Mouse (Mus musculus): ENCODE data around the gene Rab4a. TPM values are rescaled to one million over a fixed set of nuclear protein-coding genes. Genes with fewer than 3 reads are reported as not detected.

Rab4a gene
- polyA plus RNA-seq, 1 experiment from 2014 or later, result 68.9 TPM

DNA sequence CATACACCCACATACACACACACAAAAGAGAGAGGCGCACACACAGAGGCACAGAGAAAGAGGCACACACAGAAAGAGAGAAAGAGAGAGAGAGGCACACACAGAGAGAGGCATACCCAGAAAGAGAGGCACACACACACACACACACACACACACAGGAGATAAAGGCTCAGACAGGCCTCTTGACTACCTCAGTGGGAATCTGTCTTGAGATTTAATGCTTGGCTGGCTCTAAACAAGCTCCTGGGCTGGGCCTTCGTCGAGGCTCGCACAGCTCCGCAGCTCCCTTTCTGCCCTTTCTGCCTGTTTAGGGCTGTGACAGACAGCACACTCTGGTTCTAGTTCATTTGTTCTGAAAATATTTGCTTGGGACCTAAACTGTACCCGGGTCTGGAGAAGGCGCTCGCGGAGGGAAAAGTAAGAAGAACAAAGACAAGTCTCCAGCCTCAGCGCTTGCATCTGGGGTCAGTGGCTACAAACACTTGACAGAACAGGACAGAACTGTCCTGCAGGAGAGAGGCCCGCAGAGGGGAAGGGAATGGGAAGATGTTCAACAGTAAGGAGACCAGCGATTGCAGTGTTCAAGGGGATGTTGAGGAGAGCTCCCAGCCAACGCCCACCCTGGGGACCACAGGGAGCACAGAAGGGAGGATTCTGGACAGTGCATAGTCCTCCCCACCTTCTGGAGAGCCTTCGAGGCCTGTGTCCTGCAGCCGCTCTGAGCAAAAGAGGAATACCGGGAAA is 14.5 kb upstream of the Rab4a start:
- WGBS, result 77% methylated on average over 16 of the region's 16 CpGs

DNA sequence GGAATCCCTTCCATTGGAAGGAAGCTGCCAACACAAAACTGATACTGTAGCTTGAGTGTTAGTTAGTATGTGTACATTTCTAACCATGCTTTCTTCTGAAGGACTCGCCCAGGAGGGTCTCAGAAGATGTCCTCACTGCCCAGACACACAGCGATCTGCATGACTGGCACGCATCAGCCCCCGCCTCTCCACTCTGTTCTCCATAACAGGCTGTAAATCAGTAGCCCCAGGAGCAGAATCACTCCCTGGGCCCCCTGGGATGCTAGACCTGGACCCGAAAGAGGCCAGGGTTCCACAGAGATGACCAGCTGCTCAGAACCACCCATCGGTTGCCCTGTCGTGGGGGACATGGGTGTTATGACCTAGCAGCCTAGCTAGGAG is 13.9 kb upstream of the Rab4a start:
- 82% methylated on average over 7 of the region's 7 CpGs for WGBS
- H3K27ac ChIP-seq, result no peak overlapping the region
- H3K27me3 ChIP-seq (ENCODE audit: insufficient read depth, poor library complexity, severe bottlenecking), result peaks cover 15% of the 10 kb centered on the region

More for the DNA sequence above, 14.5 kb upstream of the Rab4a start:
- no peak overlapping the region for H3K4me3 ChIP-seq
- H3K9me3 ChIP-seq, result no peaks in the 10 kb centered on the region
- peaks cover 21% of the 10 kb centered on the region for H3K27me3 ChIP-seq (ENCODE audit: insufficient read depth, poor library complexity, severe bottlenecking)
- H3K36me3 ChIP-seq, result no peaks in the 10 kb centered on the region
- no peak overlapping the region for H3K27ac ChIP-seq
- peaks cover 18% of the 10 kb centered on the region; the same call in 1 of the 2 replicates for H3K4me1 ChIP-seq
- no peak for DNase-seq (ENCODE audit: low spot score)

DNA sequence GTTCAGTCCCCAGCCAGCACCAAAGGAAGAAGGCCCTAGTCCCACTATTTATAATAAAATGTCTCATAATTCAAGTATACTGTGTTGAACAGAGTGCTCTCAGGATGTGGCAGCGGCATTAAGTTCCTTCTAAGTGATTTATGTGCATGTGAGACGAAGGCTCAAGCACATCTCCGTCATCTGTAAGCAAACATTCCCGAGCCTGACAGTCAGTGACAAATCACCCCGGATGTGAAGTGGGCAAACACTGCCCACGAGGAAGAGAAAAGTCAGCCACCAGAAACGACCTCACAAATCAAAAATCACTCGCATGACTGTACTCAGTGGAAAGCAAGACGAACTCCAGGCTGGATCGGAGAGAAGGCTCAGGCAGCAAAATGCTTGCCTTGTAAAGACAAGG is 11.9 kb upstream of the Rab4a start:
- Histone ChIP-seq H3K4me3 (no peak overlapping the region), H3K4me1 (0 out of 2 replicates have a peak, but pooled peaks cover 11% of the 10 kb centered on the region), H3K27ac (no peak overlapping the region), H3K36me3 (no peaks in the 10 kb centered on the region), H3K9me3 (no peaks in the 10 kb centered on the region), H3K27me3 (ENCODE audit: insufficient read depth, poor library complexity, severe bottlenecking) (peaks cover 14% of the 10 kb centered on the region; the same call in 1 of the 2 replicates)
- DNase-seq (ENCODE audit: low spot score), result no peak
- 52% methylated on average over 10 of the region's 10 CpGs for WGBS

More for the DNA sequence above, 13.9 kb upstream of the Rab4a start:
- Histone ChIP-seq H3K4me3 (no peak overlapping the region), H3K4me1 (peaks cover 18% of the 10 kb centered on the region; the same call in 1 of the 2 replicates), H3K9me3 (no peaks in the 10 kb centered on the region), H3K36me3 (no peaks in the 10 kb centered on the region)
- DNase-seq (ENCODE audit: low spot score), result no peak

DNA sequence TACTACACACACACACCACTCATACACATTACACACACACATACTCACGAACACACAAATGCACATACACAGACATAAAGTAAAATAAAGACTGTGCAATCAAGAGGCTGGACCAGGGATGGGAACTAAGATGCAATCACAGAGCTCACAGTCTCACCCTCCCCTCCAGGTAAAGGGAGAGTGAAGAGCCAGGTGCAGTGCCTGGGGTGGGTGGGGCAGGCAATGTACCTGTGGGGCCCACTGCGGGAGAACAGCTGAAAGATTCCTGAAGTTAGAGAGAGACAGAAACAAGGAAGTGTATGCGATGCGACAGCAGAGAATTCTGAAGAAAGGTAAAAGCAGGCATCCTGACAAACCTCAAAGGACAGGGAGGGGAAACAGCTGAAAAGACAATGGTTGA is 11.0 kb upstream of the Rab4a start:
- H3K27me3 ChIP-seq (ENCODE audit: insufficient read depth, poor library complexity, severe bottlenecking), result peaks cover 9% of the 10 kb centered on the region; the same call in 1 of the 2 replicates
- DNase-seq (ENCODE audit: low spot score), result no peak
- 0 out of 2 replicates have a peak, but pooled peaks cover 11% of the 10 kb centered on the region for H3K4me1 ChIP-seq
- no peak overlapping the region for H3K27ac ChIP-seq
- H3K36me3 ChIP-seq, result no peaks in the 10 kb centered on the region
- no peak overlapping the region for H3K4me3 ChIP-seq
- WGBS, result 75% methylated on average over 4 of the region's 4 CpGs
- H3K9me3 ChIP-seq, result no peaks in the 10 kb centered on the region

DNA sequence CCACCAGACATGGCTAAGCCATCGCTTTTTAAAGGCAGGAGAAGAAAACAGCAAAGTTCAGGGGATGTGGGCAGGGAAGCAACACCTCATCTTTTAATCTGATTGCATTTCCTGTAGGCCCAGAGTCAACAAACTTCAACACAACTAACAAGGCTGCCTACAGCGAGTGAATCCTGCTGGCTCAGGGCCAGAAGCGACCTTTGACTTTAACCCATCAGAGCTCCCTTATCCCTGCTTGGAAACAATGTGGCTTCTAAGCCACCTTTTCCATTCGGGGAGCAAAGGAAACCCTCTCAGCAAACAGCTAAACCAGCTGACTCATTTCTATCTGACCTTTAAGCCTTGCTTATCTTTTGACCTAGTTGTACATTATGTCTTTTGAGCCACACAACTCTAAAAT is 9.0 kb upstream of the Rab4a start:
- no peaks in the 10 kb centered on the region for H3K36me3 ChIP-seq
- H3K27ac ChIP-seq, result no peak overlapping the region
- WGBS, result 39% methylated on average over 4 of the region's 4 CpGs
- H3K4me1 ChIP-seq, result 0 out of 2 replicates have a peak, but pooled peaks cover 2% of the 10 kb centered on the region
- no peak for DNase-seq (ENCODE audit: low spot score)
- H3K27me3 ChIP-seq (ENCODE audit: insufficient read depth, poor library complexity, severe bottlenecking), result peaks cover 2% of the 10 kb centered on the region; the same call in 1 of the 2 replicates
- H3K9me3 ChIP-seq, result no peaks in the 10 kb centered on the region; the same call in 1 of the 2 replicates
- no peak overlapping the region for H3K4me3 ChIP-seq

DNA sequence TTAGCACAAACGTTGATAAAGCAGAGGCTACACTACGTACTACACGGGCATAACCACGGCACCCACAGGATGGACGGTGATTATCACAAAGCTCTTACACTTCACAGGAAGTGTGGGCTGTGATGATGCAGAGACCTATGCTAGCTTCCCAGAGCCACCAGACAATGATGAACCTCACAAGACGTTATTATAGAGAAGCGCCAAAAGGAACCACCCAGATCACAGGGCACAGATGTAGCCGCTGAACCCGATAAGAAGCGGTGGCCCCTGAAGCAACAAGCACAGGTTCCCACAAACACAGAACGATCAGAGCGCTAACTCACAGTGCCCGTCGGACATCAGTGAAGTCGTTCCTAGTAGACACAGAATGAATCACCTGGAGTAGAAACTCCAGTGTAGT is 7.9 kb upstream of the Rab4a start:
- DNase-seq (ENCODE audit: low spot score), result no peak
- WGBS, result 79% methylated on average over 15 of the region's 15 CpGs

DNA sequence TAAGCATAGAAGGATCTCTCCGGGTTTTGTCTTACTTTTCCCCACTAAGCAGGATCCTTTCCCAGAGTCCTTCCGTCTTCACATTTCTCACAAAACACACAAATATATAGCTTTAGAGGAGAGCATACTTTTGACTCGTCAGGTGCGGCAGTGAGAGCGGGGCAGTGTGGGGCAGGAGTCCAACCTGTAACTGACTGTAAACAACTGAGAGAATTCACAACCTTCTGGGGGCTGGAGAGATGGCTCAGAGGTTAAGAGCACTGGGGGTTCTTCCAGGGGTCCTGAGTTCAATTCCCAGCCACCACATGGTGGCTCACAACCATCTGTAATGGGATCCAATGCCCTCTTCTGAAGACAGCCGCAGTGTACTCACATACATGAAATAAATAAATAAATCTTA is 6.4 kb upstream of the Rab4a start:
- WGBS, result 79% methylated on average over 6 of the region's 6 CpGs
- no peaks in the 10 kb centered on the region; the same call in 1 of the 2 replicates for H3K9me3 ChIP-seq
- no peak for DNase-seq (ENCODE audit: low spot score)
- H3K36me3 ChIP-seq, result no peaks in the 10 kb centered on the region
- no peak overlapping the region for H3K27ac ChIP-seq
- H3K4me1 ChIP-seq, result no peaks in the 10 kb centered on the region
- no peak overlapping the region for H3K4me3 ChIP-seq
- H3K27me3 ChIP-seq (ENCODE audit: insufficient read depth, poor library complexity, severe bottlenecking), result no peaks in the 10 kb centered on the region

More for the DNA sequence above, 7.9 kb upstream of the Rab4a start:
- H3K27ac ChIP-seq, result no peak overlapping the region
- H3K36me3 ChIP-seq, result no peaks in the 10 kb centered on the region
- H3K27me3 ChIP-seq (ENCODE audit: insufficient read depth, poor library complexity, severe bottlenecking), result no peaks in the 10 kb centered on the region
- H3K4me3 ChIP-seq, result no peak overlapping the region
- no peaks in the 10 kb centered on the region; the same call in 1 of the 2 replicates for H3K9me3 ChIP-seq
- no peaks in the 10 kb centered on the region for H3K4me1 ChIP-seq

DNA sequence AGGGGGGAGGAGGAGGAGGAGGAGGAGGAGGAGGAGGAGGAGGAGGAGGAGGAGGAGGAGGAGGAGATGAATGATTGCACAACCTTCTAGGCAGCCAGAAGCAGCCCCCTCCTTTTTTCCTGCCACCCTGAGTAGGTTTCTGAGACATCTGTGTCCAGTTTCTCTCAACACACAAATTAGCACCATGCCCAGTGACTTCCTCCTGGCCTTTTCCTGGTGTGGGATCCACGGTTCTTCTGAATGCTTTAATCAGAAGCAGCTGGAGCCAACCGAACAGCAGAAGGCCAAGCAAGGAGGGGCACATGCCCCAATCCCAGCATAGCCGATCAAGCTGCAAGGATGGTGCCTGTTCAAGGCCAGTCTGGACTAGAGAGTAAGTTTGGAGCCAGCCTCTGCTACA is 5.9 kb upstream of the Rab4a start:
- no peak for DNase-seq (ENCODE audit: low spot score)
- Histone ChIP-seq H3K36me3 (no peaks in the 10 kb centered on the region), H3K4me1 (peaks cover under 1% of the 10 kb centered on the region; the same call in 1 of the 2 replicates), H3K27ac (no peak overlapping the region), H3K4me3 (no peak overlapping the region), H3K9me3 (no peaks in the 10 kb centered on the region; the same call in 1 of the 2 replicates), H3K27me3 (ENCODE audit: insufficient read depth, poor library complexity, severe bottlenecking) (no peaks in the 10 kb centered on the region)
- WGBS, result 64% methylated on average over 3 of the region's 3 CpGs

DNA sequence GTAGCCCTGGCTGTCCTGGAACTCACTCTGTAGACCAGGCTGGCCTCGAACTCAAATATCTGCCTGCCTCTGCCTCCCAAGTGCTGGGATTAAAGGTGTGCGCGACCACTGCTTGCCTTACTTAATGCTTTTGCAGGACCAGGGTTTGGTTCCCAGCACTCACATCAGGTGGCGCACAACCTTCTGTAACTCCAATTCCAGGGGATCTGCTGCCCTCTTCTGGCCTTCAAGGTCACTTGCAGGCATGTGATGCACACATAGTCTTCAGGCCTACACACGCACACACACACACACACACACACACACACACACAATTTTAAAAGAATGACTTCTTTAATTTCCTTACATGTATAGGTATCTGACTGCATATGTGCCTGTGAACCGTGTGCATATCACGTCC is 4.9 kb upstream of the Rab4a start:
- no peak for DNase-seq (ENCODE audit: low spot score)
- no peaks in the 10 kb centered on the region for H3K36me3 ChIP-seq
- H3K27me3 ChIP-seq (ENCODE audit: insufficient read depth, poor library complexity, severe bottlenecking), result no peaks in the 10 kb centered on the region
- WGBS, result 86% methylated on average over 7 of the region's 7 CpGs
- no peak overlapping the region for H3K27ac ChIP-seq
- peaks cover 10% of the 10 kb centered on the region for H3K4me1 ChIP-seq
- H3K4me3 ChIP-seq, result no peak overlapping the region
- no peaks in the 10 kb centered on the region; the same call in 1 of the 2 replicates for H3K9me3 ChIP-seq

DNA sequence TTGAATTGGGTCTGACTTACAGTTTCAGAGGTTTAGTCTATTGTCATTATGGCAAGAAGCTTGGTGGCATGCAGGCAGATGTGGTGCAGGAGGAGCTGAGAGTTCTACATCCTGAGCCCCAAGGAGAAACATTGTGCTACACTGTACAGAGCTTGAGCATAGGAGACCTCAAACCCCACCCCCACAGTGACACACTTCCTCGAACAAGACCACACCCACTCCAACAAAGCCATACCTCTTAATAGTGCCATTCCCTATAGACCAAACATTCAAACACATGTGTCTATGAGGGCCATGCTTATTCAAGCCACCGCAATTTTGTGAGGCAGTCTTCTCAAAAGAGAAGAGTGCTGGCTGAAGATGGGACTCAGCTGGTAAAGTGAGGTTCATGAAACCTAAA is 4.2 kb upstream of the Rab4a start:
- 78% methylated on average over 2 of the region's 2 CpGs for WGBS
- no peak overlapping the region for H3K4me3 ChIP-seq
- H3K4me1 ChIP-seq, result peaks cover 14% of the 10 kb centered on the region
- no peak overlapping the region for H3K27ac ChIP-seq
- DNase-seq (ENCODE audit: low spot score), result no peak
- H3K9me3 ChIP-seq, result no peaks in the 10 kb centered on the region; the same call in 1 of the 2 replicates
- H3K27me3 ChIP-seq (ENCODE audit: insufficient read depth, poor library complexity, severe bottlenecking), result no peaks in the 10 kb centered on the region
- H3K36me3 ChIP-seq, result no peaks in the 10 kb centered on the region

DNA sequence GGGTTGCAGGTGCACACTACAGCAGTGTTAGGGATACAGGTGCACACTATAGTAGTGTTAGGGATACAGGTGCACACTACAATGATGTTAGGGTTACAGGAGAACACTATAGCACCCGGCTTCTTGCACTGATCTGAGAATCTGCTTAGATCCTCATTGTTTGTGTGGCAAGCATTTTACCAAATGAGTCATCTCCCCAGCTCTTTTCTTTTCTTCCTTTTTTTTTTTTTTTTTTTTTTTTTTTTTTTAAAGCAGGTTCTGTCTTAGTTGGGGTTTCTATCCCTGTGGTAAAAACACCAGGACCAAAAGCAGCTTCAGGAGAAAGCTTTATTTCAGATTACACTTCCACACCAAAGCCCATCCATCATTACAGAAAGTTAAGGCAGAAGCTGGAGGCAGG is 2.1 kb upstream of the Rab4a start:
- Histone ChIP-seq H3K4me3 (no peak overlapping the region), H3K4me1 (peaks cover 27% of the 10 kb centered on the region), H3K36me3 (no peaks in the 10 kb centered on the region), H3K27ac (no peak overlapping the region), H3K9me3 (no peaks in the 10 kb centered on the region; the same call in 1 of the 2 replicates), H3K27me3 (ENCODE audit: insufficient read depth, poor library complexity, severe bottlenecking) (no peaks in the 10 kb centered on the region)
- 76% methylated on average over 1 of the region's 1 CpGs for WGBS
- no peak for DNase-seq (ENCODE audit: low spot score)

DNA sequence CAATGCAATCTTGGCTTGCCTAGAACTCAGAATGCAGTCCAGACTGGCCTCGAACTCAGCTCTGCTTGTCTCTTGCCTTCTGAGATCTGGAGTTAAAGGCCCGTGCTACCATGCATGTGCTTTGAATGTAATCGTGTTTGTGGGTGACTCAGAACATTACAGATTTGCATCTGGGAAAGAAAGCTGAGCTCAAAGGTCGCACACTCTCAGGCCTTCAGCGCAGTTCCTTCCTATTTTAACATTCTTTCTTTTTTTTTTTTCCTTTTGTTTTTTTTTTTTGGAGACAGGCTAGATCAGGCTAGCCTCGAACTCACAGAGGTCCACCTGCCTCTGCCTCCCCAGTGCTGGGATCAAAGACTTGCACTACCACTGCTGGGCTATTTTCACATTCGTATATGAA is 1.2 kb upstream of the Rab4a start:
- no peak for DNase-seq (ENCODE audit: low spot score)
- no peaks in the 10 kb centered on the region for H3K36me3 ChIP-seq
- WGBS, result 85% methylated on average over 7 of the region's 7 CpGs
- no peak overlapping the region for H3K27ac ChIP-seq
- peaks cover 31% of the 10 kb centered on the region for H3K4me1 ChIP-seq
- no peak overlapping the region for H3K4me3 ChIP-seq
- H3K27me3 ChIP-seq (ENCODE audit: insufficient read depth, poor library complexity, severe bottlenecking), result no peaks in the 10 kb centered on the region
- no peaks in the 10 kb centered on the region; the same call in 1 of the 2 replicates for H3K9me3 ChIP-seq

DNA sequence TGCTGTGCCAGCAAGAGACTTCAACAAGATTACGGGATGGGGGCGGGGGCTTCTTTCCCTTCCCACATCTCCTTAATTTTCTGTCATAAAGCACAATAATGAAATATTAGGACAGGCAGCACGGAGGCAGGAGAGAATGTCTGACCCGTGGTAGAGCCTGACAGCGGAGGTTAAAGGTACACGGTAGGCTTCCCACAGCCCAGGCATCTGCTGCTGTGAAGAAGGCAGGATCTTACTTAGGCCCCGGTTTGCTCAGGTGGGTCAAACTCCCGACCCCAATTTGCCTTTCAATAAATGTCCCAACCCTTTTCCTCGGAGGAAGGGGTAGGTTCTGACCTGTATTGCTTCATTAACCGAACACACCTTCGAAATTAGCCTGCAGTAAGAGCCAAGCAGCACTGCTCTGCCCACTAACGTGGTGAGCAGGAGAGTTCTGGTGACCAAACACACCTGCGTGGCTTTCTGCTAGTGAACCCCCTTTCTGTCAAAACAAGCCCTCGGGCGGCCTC is 522 bp upstream of the Rab4a start:
- Histone ChIP-seq H3K4me3 (peak overlapping the region; percentile 93), H3K4me1 (peaks cover 31% of the 10 kb centered on the region), H3K36me3 (no peaks in the 10 kb centered on the region), H3K27ac (peak overlapping the region; percentile 95), H3K27me3 (ENCODE audit: insufficient read depth, poor library complexity, severe bottlenecking) (no peaks in the 10 kb centered on the region), H3K9me3 (no peaks in the 10 kb centered on the region; the same call in 1 of the 2 replicates)
- DNase-seq (ENCODE audit: low spot score), result no peak
- 20% methylated on average over 15 of the region's 15 CpGs for WGBS
